Mouse (Mus musculus) MEL (cell line): ENCODE results near the gene Gm28048. TPM values are rescaled to one million over a fixed set of nuclear protein-coding genes. Genes with fewer than 3 reads are reported as not detected.

ENCODE experiments used
- DNase-seq: peaks from one replicate; pipeline ENCODE4 v3.0.0; 2011; ENCODE audit warnings: low read depth, low spot score
- H3K27ac ChIP-seq: 2 replicates; pipeline ENCODE4 v1.5.1; 2012; ENCODE audit warnings: low read depth, mild to moderate bottlenecking, control low read depth, low read length, moderate library complexity; ENCODE audit not compliant: control insufficient read depth
- H3K27me3 ChIP-seq, 2 experiments: fragments of 150-350 bp in 1 of 2; sonication (generic) in 1 of 2; 2 replicates each; pipeline ENCODE4 v1.6.1; 2012; ENCODE audit warnings: low read length in 2 of 2, mild to moderate bottlenecking in 2 of 2, improper control_type of control experiment in 1 of 2, moderate library complexity in 1 of 2; ENCODE audit not compliant: insufficient read depth in 2 of 2, control insufficient read depth in 1 of 2
- H3K36me3 ChIP-seq, 2 experiments: 2 replicates each; pipeline ENCODE4 v1.6.1; 2012 to 2014; ENCODE audit warnings: low read length in 2 of 2, improper control_type of control experiment in 1 of 2, inconsistent platforms in 1 of 2, mild to moderate bottlenecking in 1 of 2; ENCODE audit not compliant: insufficient read depth in 2 of 2, control insufficient read depth in 1 of 2
- H3K4me1 ChIP-seq, 2 experiments: fragments of 150-350 bp in 1 of 2; sonication (generic) in 1 of 2; 2 replicates each; pipeline ENCODE4 v1.6.1; 2012; ENCODE audit warnings: low read length in 2 of 2, improper control_type of control experiment in 1 of 2, mild to moderate bottlenecking in 1 of 2; ENCODE audit not compliant: insufficient read depth in 2 of 2, control insufficient read depth in 1 of 2
- H3K4me3 ChIP-seq, 2 experiments: fragments of 150-350 bp in 1 of 2; sonication (generic) in 1 of 2; 2 replicates each; pipeline ENCODE4 v1.5.1; 2012; ENCODE audit warnings: low read depth in 2 of 2, low read length in 2 of 2, mild to moderate bottlenecking in 2 of 2, moderate library complexity in 2 of 2, control low read depth in 1 of 2, improper control_type of control experiment in 1 of 2; ENCODE audit not compliant: control insufficient read depth in 1 of 2, insufficient read depth in 1 of 2
- H3K79me2 ChIP-seq: 2 replicates; pipeline ENCODE4 v1.6.1; 2012; ENCODE audit warnings: mild to moderate bottlenecking, low read length, moderate library complexity; ENCODE audit not compliant: control insufficient read depth, poor library complexity, insufficient read depth
- H3K9ac ChIP-seq: 2 replicates; pipeline ENCODE4 v1.6.1; 2012; ENCODE audit warnings: low read depth, mild to moderate bottlenecking, control low read depth, low read length, moderate library complexity; ENCODE audit not compliant: control insufficient read depth, poor library complexity, severe bottlenecking
- H3K9me3 ChIP-seq: fragments of 150-350 bp; sonication (generic); replicated peaks from 2 replicates; pipeline ENCODE4 v1.6.1; 2012; ENCODE audit warnings: mild to moderate bottlenecking, low read length, improper control_type of control experiment, moderate library complexity; ENCODE audit not compliant: insufficient read depth
- BHLHE40 ChIP-seq: IDR thresholded peaks from 2 replicates; pipeline ENCODE4 v1.6.1; 2012; ENCODE audit warnings: low read depth, mild to moderate bottlenecking, inconsistent platforms, low read length, improper control_type of control experiment, borderline replicate concordance
- CHD2 ChIP-seq: IDR thresholded peaks from 2 replicates; pipeline ENCODE4 v1.6.1; 2011; ENCODE audit warnings: low read length, improper control_type of control experiment
- CTCF ChIP-seq, 3 experiments: IDR thresholded peaks in 2 of 3; conservative IDR thresholded peaks in 1 of 3; 2 replicates each; pipeline ENCODE4 v1.5.1; 2011 to 2012; ENCODE audit warnings: low read length in 3 of 3, low read depth in 2 of 3, mild to moderate bottlenecking in 2 of 3, improper control_type of control experiment in 1 of 3, inconsistent platforms in 1 of 3, mixed read lengths in 1 of 3, moderate library complexity in 1 of 3; ENCODE audit not compliant: control insufficient read depth in 1 of 3, insufficient read depth in 1 of 3, poor library complexity in 1 of 3, severe bottlenecking in 1 of 3
- E2F4 ChIP-seq: IDR thresholded peaks from 2 replicates; pipeline ENCODE4 v1.6.1; 2011; ENCODE audit warnings: low read depth, low read length, improper control_type of control experiment, borderline replicate concordance
- ELF1 ChIP-seq: IDR thresholded peaks from 2 replicates; pipeline ENCODE4 v1.6.1; 2014; ENCODE audit warnings: low read depth, mild to moderate bottlenecking, inconsistent platforms, low read length, improper control_type of control experiment, moderate library complexity
- EP300 ChIP-seq, 2 experiments: IDR thresholded peaks; 2 replicates each; pipeline ENCODE4 v1.6.1; 2011; ENCODE audit warnings: improper control_type of control experiment in 2 of 2, low read length in 2 of 2, low read depth in 1 of 2, mild to moderate bottlenecking in 1 of 2
- GABPA ChIP-seq: IDR thresholded peaks from 2 replicates; pipeline ENCODE4 v1.6.1; 2012; ENCODE audit warnings: low read depth, mild to moderate bottlenecking, inconsistent platforms, low read length, improper control_type of control experiment, moderate library complexity
- GATA1 ChIP-seq: IDR thresholded peaks from 2 replicates; pipeline ENCODE4 v1.6.1; 2011; ENCODE audit warnings: low read depth, low read length, improper control_type of control experiment
- HCFC1 ChIP-seq: IDR thresholded peaks from 2 replicates; pipeline ENCODE4 v1.6.1; 2012; ENCODE audit warnings: low read depth, mild to moderate bottlenecking, inconsistent platforms, low read length, improper control_type of control experiment, moderate library complexity
- JUND ChIP-seq: IDR thresholded peaks from 2 replicates; pipeline ENCODE4 v1.6.1; 2011; ENCODE audit warnings: low read depth, mild to moderate bottlenecking, improper control_type of control experiment, low read length
- KAT2A ChIP-seq: conservative IDR thresholded peaks from 2 replicates; pipeline ENCODE4 v1.6.1; 2012; ENCODE audit warnings: low read depth, low read length, improper control_type of control experiment, inconsistent platforms
- MAFK ChIP-seq: IDR thresholded peaks from 2 replicates; pipeline ENCODE4 v1.6.1; 2011; ENCODE audit warnings: low read depth, mild to moderate bottlenecking, low read length, improper control_type of control experiment, borderline replicate concordance
- MAX ChIP-seq: IDR thresholded peaks from 2 replicates; pipeline ENCODE4 v1.6.1; 2011; ENCODE audit warnings: low read length, improper control_type of control experiment
- MAZ ChIP-seq: IDR thresholded peaks from 2 replicates; pipeline ENCODE4 v1.6.1; 2012; ENCODE audit warnings: low read depth, mild to moderate bottlenecking, inconsistent platforms, low read length, improper control_type of control experiment
- MEF2A ChIP-seq: IDR thresholded peaks from 2 replicates; pipeline ENCODE4 v1.6.1; 2014; ENCODE audit warnings: low read depth, mild to moderate bottlenecking, inconsistent platforms, low read length, improper control_type of control experiment; ENCODE audit not compliant: poor library complexity, insufficient replicate concordance, severe bottlenecking; ENCODE audit errors: extremely low read depth
- MXI1 ChIP-seq: IDR thresholded peaks from 2 replicates; pipeline ENCODE4 v1.6.1; 2011; ENCODE audit warnings: mild to moderate bottlenecking, low read depth, low read length, improper control_type of control experiment
- MYB ChIP-seq: IDR thresholded peaks from 2 replicates; pipeline ENCODE4 v1.6.1; 2011; ENCODE audit warnings: mild to moderate bottlenecking, low read depth, low read length, improper control_type of control experiment
- MYC ChIP-seq: IDR thresholded peaks from 2 replicates; pipeline ENCODE4 v1.6.1; 2011; ENCODE audit warnings: low read depth, mild to moderate bottlenecking, low read length, improper control_type of control experiment, moderate library complexity
- NELFE ChIP-seq: IDR thresholded peaks from 2 replicates; pipeline ENCODE4 v1.6.1; 2011; ENCODE audit warnings: low read depth, low read length, improper control_type of control experiment
- NRF1 ChIP-seq: IDR thresholded peaks from 2 replicates; pipeline ENCODE4 v1.6.1; 2014; ENCODE audit warnings: low read depth, mild to moderate bottlenecking, inconsistent platforms, low read length, improper control_type of control experiment, moderate library complexity; ENCODE audit not compliant: poor library complexity, insufficient read depth, severe bottlenecking
- POLR2A ChIP-seq, 2 experiments: IDR thresholded peaks; 2 replicates each; pipeline ENCODE4 v1.6.1; 2011 to 2012; ENCODE audit warnings: low read length in 2 of 2, mild to moderate bottlenecking in 2 of 2, control low read depth in 1 of 2, improper control_type of control experiment in 1 of 2, low read depth in 1 of 2, moderate library complexity in 1 of 2; ENCODE audit not compliant: control insufficient read depth in 1 of 2, insufficient read depth in 1 of 2, poor library complexity in 1 of 2
- POLR2AphosphoS2 ChIP-seq: IDR thresholded peaks from 2 replicates; pipeline ENCODE4 v1.6.1; 2011; ENCODE audit warnings: low read length, improper control_type of control experiment
- POLR2AphosphoS5 ChIP-seq: IDR thresholded peaks from 2 replicates; pipeline ENCODE4 v1.6.1; 2012; ENCODE audit warnings: low read depth, borderline replicate concordance, mild to moderate bottlenecking, inconsistent platforms, low read length, moderate library complexity, mixed read lengths
- RAD21 ChIP-seq: IDR thresholded peaks from 2 replicates; pipeline ENCODE4 v1.6.1; 2011; ENCODE audit warnings: mild to moderate bottlenecking, low read depth, low read length, improper control_type of control experiment
- RCOR1 ChIP-seq: IDR thresholded peaks from 2 replicates; pipeline ENCODE4 v1.6.1; 2012; ENCODE audit warnings: low read depth, mild to moderate bottlenecking, inconsistent platforms, low read length, improper control_type of control experiment
- SIN3A ChIP-seq: IDR thresholded peaks from 2 replicates; pipeline ENCODE4 v1.6.1; 2012; ENCODE audit warnings: low read length, improper control_type of control experiment, inconsistent platforms
- TAL1 ChIP-seq: IDR thresholded peaks from 2 replicates; pipeline ENCODE4 v1.6.1; 2012; ENCODE audit warnings: mild to moderate bottlenecking, inconsistent platforms, low read length, moderate library complexity, mixed read lengths
- TBP ChIP-seq: IDR thresholded peaks from 2 replicates; pipeline ENCODE4 v1.8.0; 2011; ENCODE audit warnings: low read depth, low read length, improper control_type of control experiment
- TCF12 ChIP-seq: IDR thresholded peaks from 2 replicates; pipeline ENCODE4 v1.6.1; 2014; ENCODE audit warnings: low read depth, mild to moderate bottlenecking, inconsistent platforms, low read length, improper control_type of control experiment, moderate library complexity
- UBTF ChIP-seq: IDR thresholded peaks from 2 replicates; pipeline ENCODE4 v1.6.1; 2012; ENCODE audit warnings: low read depth, mild to moderate bottlenecking, inconsistent platforms, low read length, improper control_type of control experiment, moderate library complexity, borderline replicate concordance; ENCODE audit not compliant: insufficient read depth
- USF1 ChIP-seq: IDR thresholded peaks from 2 replicates; pipeline ENCODE4 v1.6.1; 2014; ENCODE audit warnings: low read depth, mild to moderate bottlenecking, inconsistent platforms, low read length, improper control_type of control experiment, moderate library complexity
- ZC3H11A ChIP-seq: IDR thresholded peaks from 2 replicates; pipeline ENCODE4 v1.6.1; 2012; ENCODE audit warnings: low read depth, mild to moderate bottlenecking, inconsistent platforms, low read length, improper control_type of control experiment
- ZKSCAN1 ChIP-seq: IDR thresholded peaks from 2 replicates; pipeline ENCODE4 v1.6.1; 2012; ENCODE audit warnings: low read depth, mild to moderate bottlenecking, inconsistent platforms, low read length, improper control_type of control experiment, moderate library complexity
- ZMIZ1 ChIP-seq: IDR thresholded peaks from 2 replicates; pipeline ENCODE4 v1.6.1; 2012; ENCODE audit warnings: low read depth, mild to moderate bottlenecking, inconsistent platforms, low read length, improper control_type of control experiment, moderate library complexity
- ZNF384 ChIP-seq: IDR thresholded peaks from 2 replicates; pipeline ENCODE4 v1.6.1; 2012; ENCODE audit warnings: low read depth, mild to moderate bottlenecking, inconsistent platforms, low read length, improper control_type of control experiment
- polyA plus RNA-seq, 2 experiments: library from polyadenylated mRNA; stranded (reverse) in 1 of 2; unstranded in 1 of 2; fragments of >175 nt in 1 of 2; fragments of >200 nt in 1 of 2; gene quantifications; 2 replicates each; pipeline versions ENCODE4 v1.2.1 to v1.2.4; 2012; ENCODE audit warnings: low replicate concordance in 2 of 2, low read depth in 1 of 2; ENCODE audit not compliant: insufficient read length in 2 of 2, insufficient read depth in 1 of 2, missing spikeins in 1 of 2
- total RNA-seq: library from RNA; depleted of rRNA; stranded (reverse); fragments of 300-350 nt; gene quantifications from 2 replicates; pipeline ENCODE4 v1.2.3, GENCODE M21; 2012

Gene Gm28048
- total and polyA plus RNA-seq, 3 experiments: 8.6 to 15.0 TPM; not detected in 1

- no peaks in the 10 kb centered on the region for H3K27me3 ChIP-seq
- H3K36me3 ChIP-seq: peaks cover 0 to 19% of the 10 kb centered on the region in 2 experiments; a peak in 2 of 4 replicates
- H3K79me2 ChIP-seq: no peaks in the 10 kb centered on the region; the same call in 1 of the 2 replicates
- H3K9me3 ChIP-seq: no peaks in the 10 kb centered on the region
- peaks cover 7 to 14% of the 10 kb centered on the region in 2 experiments for H3K4me1 ChIP-seq
- H3K4me3 ChIP-seq: peak overlapping the region; percentile 44 to 76
- H3K27ac ChIP-seq: peak overlapping the region; percentile 82
- DNase-seq: peak; percentile 85
- H3K9ac ChIP-seq: peak overlapping the region; percentile 77
- TF ChIP-seq TCF12: peak; percentile 39
- TF ChIP-seq TAL1: peak; percentile 35
- TF ChIP-seq RCOR1: peak; percentile 21; the same call in 1 of the 2 replicates
- no peak for TF ChIP-seq POLR2AphosphoS5
- TF ChIP-seq EP300 (IDR thresholded peaks at IDR 0.05; ENCODE audit: low read depth in 1 of 2, low read length in 2 of 2): peak; percentile 57 to 61
- TF ChIP-seq MAX: peak; percentile 61; the same call in 1 of the 2 replicates
- peak; percentile 78 for TF ChIP-seq ELF1
- TF ChIP-seq TBP: peak; percentile 68
- TF ChIP-seq BHLHE40: no peak
- peak; percentile 63; the same call in 1 of the 2 replicates for TF ChIP-seq SIN3A
- peak; percentile 30; the same call in 1 of the 2 replicates for TF ChIP-seq MAZ
- peak; percentile 60; the same call in 1 of the 2 replicates for TF ChIP-seq MYC
- TF ChIP-seq USF1: no peak
- no peak for TF ChIP-seq ZNF384
- peak in 1 of 2 experiments; percentile 51; a peak in 2 of 4 replicates for TF ChIP-seq POLR2A (IDR thresholded peaks at IDR 0.05; ENCODE audit: control insufficient read depth in 1 of 2, insufficient read depth in 1 of 2, low read depth in 1 of 2, low read length in 2 of 2, poor library complexity in 1 of 2)
- TF ChIP-seq JUND: no peak
- TF ChIP-seq MEF2A: no peak
- peak; percentile 68 for TF ChIP-seq HCFC1
- TF ChIP-seq GATA1: peak; percentile 89
- TF ChIP-seq CHD2: no peak
- no peak for TF ChIP-seq GABPA
- TF ChIP-seq MYB: 0 out of 2 replicates have a peak, but pooled peaks have one; percentile 44
- TF ChIP-seq KAT2A: no peak
- TF ChIP-seq ZKSCAN1: no peak
- TF ChIP-seq POLR2AphosphoS2: peak; percentile 83; the same call in 1 of the 2 replicates
- peak; percentile 74 for TF ChIP-seq ZMIZ1
- TF ChIP-seq RAD21: no peak
- TF ChIP-seq NRF1: no peak
- no peak for TF ChIP-seq CTCF (IDR thresholded peaks at IDR 0.05 in 2 of 3, conservative IDR thresholded peaks at IDR 0.05 in 1 of 3; ENCODE audit: control insufficient read depth in 1 of 3, insufficient read depth in 1 of 3, low read depth in 2 of 3, low read length in 3 of 3, poor library complexity in 1 of 3, severe bottlenecking in 1 of 3)
- TF ChIP-seq MXI1: peak; percentile 70
- no peak for TF ChIP-seq UBTF
- peak; percentile 37 for TF ChIP-seq ZC3H11A
- TF ChIP-seq MAFK: no peak
- no peak; the same call in 1 of the 2 replicates for TF ChIP-seq E2F4
- TF ChIP-seq NELFE: peak; percentile 42; the same call in 1 of the 2 replicates
Observed at GRCm38 (mm10) chr11:22871628-22872306, 110.1 kb downstream of the Gm28048 start.
